Mouse (Mus musculus) G1E (cell line): ENCODE measurements around the gene Ggta1.

Source experiments
- CTCF ChIP-seq: IDR thresholded peaks from 2 replicates; pipeline ENCODE4 v1.5.1; 2012; ENCODE audit warnings: low read depth, low read length, inconsistent platforms, mixed read lengths
- GATA1 ChIP-seq: IDR thresholded peaks from 2 replicates; pipeline ENCODE4 v1.6.1; 2012; ENCODE audit warnings: borderline replicate concordance, low read length, inconsistent platforms, mixed read lengths
- POLR2AphosphoS5 ChIP-seq: IDR thresholded peaks from 2 replicates; pipeline ENCODE4 v1.6.1; 2012; ENCODE audit warnings: low read depth, low read length, inconsistent platforms; ENCODE audit not compliant: insufficient replicate concordance
- TAL1 ChIP-seq: conservative IDR thresholded peaks from 2 replicates; pipeline ENCODE4 v1.6.1; 2012; ENCODE audit warnings: low read depth, low read length, inconsistent platforms, mixed read lengths

GRCm38 (mm10) chr2:35449687-35450622 lies 13.1 kb downstream of the Ggta1 start:
- TF ChIP-seq CTCF (no peak), POLR2AphosphoS5 (no peak), TAL1 (no peak), GATA1 (no peak)
